Mouse (Mus musculus) brown adipose tissue, adult 24 weeks (tissue): ENCODE data around the gene Adgra3. TPM values are rescaled to one million over a fixed set of nuclear protein-coding genes. Genes with fewer than 3 reads are reported as not detected.

Experiments used
- H3K27ac ChIP-seq: fragments of 200-500 bp; replicated peaks from 2 replicates; pipeline ENCODE4 v1.5.1; 2012; ENCODE audit warnings: low read depth, mild to moderate bottlenecking, low read length
- H3K4me1 ChIP-seq: fragments of 200-500 bp; 2 replicates; pipeline ENCODE4 v1.6.1; 2012; ENCODE audit warnings: low read length, mixed read lengths; ENCODE audit not compliant: control insufficient read depth, insufficient read depth, insufficient read length
- H3K4me3 ChIP-seq: fragments of 200-500 bp; 2 replicates; pipeline ENCODE4 v1.5.1; 2012; ENCODE audit warnings: low read depth, mild to moderate bottlenecking, low read length, moderate library complexity; ENCODE audit not compliant: insufficient read depth
- polyA plus RNA-seq: library from polyadenylated mRNA; stranded (reverse); fragments of >200 nt; gene quantifications from 2 replicates; pipeline ENCODE4 v1.2.4, GENCODE M21; 2012; ENCODE audit not compliant: missing spikeins, insufficient read depth, insufficient read length

The Adgra3 gene
- polyA plus RNA-seq, 1 experiment: 10.1 TPM

DNA sequence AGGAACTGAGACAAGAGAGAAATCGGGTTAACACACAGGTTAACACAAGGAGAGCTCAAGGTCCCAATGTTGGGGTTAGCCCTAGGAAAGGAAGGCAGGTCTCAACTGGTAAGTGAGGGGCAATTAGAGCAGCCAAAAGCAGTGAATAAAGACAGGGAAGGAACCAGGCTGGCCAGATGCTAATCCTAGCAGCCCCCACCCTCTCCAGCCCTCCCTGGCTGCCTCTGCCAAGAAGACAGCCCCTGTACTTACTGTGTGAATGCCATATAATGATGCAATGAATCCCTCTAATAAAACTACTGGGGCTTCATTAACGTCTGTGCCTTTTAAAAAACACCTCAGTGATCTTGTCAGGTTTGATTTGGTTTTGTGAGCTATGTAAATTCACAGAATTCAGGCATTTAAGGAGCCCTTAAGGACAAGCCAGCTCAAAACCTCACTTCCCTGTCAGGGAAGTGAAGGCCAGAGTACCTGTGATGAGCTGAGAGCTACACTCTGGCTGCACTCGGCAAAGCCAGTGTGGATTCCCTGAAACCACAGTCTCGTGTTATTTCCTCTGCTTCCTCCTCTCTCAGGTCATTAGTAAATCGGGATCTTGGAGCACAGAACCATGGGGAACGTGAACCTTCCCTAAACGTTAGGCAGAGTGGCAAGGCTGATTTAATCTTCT lies 16.4 kb downstream of the Adgra3 start:
- H3K27ac ChIP-seq: no peak overlapping the region
- H3K4me3 ChIP-seq: no peak overlapping the region
- H3K4me1 ChIP-seq: no peaks in the 10 kb centered on the region

DNA sequence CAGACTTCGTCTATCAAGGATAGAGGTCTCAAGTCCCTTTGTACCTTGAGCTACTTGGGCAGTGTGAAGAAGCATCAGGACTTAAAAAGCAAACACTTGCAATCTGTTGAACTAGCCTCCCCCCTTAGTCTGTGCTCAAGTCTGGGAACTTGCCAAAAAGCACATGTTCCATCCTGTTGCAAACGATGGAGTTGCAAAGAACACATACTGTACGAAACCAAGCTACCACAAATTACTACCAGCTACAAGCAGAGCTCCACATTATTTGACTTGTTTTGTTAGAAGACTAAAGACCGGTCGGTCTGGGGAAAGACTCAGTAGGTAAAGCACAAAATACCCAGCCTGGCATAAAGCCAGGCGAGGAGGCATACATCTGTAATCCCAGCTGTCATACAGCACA lies 19.3 kb downstream of the Adgra3 start:
- Histone ChIP-seq H3K4me3 (no peak overlapping the region), H3K4me1 (no peaks in the 10 kb centered on the region; the same call in 1 of the 2 replicates), H3K27ac (no peak overlapping the region)

DNA sequence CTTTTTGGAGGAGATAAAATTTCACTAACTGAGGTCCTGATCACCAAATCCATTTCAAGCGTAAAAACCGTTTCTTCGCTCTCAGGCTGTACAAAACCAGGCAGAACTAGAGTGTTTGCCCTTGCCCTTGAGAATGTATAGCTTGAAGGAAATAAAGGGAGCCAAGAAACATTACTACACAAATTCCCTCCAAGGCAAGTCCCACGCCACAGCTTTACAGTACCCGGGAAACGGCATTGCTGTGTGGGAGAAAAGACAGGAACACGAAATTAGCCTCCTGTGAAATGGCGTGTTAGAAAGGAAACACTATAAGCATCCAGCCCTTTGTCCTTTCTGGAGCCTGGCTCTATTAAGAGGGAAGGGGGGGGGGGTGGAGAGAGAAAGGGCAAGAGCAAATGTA lies 21.1 kb downstream of the Adgra3 start:
- H3K27ac ChIP-seq: no peak overlapping the region
- H3K4me3 ChIP-seq: no peak overlapping the region
- H3K4me1 ChIP-seq: peaks cover 4% of the 10 kb centered on the region; the same call in 1 of the 2 replicates

DNA sequence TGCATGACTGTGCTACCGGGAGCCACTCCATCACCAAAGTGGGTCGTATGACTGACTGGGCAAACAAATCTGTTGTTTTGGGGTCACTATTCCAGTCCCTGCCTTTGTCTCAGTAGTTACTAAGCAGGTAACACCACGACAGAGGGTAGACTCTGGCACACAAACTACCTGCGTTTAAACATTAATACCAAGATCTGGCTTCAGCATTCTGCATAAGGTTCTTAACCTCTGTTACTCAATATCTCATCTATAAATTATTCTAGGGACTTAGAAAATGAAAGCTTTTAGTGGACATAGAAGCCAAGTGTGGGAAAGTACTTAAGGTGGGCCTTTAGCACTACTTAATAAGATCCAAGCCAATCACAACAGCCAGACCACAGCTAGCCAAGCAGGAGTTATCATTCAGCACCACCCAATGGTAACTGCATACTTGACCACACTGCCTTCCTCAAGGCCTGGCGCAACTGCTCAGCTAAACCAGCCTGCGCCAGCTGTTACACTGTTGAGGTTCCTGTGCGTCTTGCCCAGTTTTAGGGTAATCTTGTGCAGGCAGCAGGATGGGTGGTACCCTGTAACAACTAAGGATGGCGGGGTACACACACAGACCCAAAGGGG lies 23.8 kb downstream of the Adgra3 start:
- no peak overlapping the region for H3K27ac ChIP-seq

DNA sequence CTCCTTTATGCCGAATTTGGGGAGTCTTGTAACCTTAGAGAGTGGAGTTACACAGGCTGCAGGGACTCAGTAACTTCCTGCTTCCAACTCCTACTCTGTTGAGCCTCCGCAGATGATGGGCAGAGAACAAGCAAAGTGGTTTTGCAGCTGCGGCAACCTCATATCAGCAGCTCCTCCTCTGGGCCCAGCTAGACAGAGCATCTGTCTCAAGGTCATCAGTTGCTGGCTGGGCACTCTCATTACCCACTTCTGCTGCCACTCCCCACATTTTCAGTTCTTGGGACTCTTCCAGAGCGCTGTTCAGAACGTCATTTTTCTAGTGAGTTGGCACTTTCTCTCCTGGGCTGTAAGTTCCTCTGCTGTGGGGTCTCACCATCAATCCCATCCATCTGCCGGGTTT lies 24.6 kb downstream of the Adgra3 start:
- Histone ChIP-seq H3K4me3 (no peak overlapping the region), H3K4me1 (peaks cover 4% of the 10 kb centered on the region; the same call in 1 of the 2 replicates), H3K27ac (no peak overlapping the region)

More for the DNA sequence above, 23.8 kb downstream of the Adgra3 start:
- peaks cover 4% of the 10 kb centered on the region; the same call in 1 of the 2 replicates for H3K4me1 ChIP-seq
- H3K4me3 ChIP-seq: no peak overlapping the region

DNA sequence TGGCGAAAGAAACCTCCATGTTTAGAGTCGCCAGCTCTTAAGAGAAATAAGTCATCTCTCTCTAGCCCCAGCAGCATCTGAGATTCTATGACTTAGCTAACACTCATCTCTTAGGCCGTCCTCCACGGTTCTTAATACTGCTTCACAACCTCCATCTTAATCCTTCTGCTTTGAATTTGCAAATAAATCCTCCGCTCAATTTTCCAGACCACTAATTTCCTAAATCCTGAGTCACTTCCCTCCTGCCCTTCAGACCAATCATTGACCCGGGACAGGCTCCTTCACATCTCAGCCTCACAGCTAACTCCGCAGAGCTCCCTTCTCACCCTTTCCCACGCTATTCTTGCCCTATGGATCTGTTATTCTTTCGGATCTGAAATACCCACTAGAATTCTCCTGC lies 25.1 kb downstream of the Adgra3 start:
- Histone ChIP-seq H3K4me1 (peaks cover 4% of the 10 kb centered on the region; the same call in 1 of the 2 replicates), H3K4me3 (no peak overlapping the region), H3K27ac (no peak overlapping the region)

DNA sequence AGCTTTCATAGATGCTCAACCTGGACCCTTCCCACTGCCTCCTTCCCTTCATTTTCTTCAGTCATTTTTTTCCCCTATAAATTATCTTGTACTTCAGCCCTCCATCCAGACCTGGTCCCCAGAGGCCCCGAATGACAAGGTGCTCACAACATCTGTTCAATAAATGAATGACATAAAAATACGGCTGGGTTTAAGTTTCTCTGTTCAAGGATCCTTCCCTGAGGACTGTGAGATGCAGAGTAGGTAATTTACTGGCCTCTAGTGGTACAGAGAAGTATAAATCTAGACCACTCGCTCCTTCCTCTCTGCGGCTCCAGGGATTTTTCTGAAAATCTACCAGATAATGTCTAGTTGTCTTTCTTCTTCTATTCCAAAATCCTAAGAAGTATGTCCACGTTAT lies 26.5 kb downstream of the Adgra3 start:
- Histone ChIP-seq H3K4me1 (peaks cover 4% of the 10 kb centered on the region; the same call in 1 of the 2 replicates), H3K27ac (no peak overlapping the region), H3K4me3 (no peak overlapping the region)

DNA sequence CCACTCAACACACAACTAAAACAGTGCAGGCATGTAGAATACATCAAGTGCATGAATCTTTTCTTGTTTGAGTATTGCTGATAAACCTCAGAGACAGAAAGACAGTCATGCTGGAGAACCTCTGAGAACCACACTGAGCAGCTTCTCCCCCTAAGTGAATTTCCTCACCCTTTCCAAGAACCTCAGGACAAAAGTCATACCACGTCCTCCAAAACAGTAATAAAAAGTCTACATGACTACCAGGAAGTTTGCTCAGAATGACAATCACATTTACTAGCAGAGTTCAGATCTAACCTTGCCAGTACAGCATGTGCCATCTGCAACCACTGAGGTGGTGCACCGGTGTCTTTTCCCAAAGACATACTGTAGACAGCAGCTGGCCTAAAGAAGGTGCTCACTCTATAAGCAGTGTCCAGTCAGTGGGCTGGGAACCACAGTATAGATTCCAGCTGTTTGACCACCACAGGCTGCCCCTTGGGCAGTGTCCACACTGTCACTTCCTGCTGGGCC lies 27.0 kb downstream of the Adgra3 start:
- no peak overlapping the region for H3K4me3 ChIP-seq
- peaks cover 4% of the 10 kb centered on the region; the same call in 1 of the 2 replicates for H3K4me1 ChIP-seq
- no peak overlapping the region for H3K27ac ChIP-seq

DNA sequence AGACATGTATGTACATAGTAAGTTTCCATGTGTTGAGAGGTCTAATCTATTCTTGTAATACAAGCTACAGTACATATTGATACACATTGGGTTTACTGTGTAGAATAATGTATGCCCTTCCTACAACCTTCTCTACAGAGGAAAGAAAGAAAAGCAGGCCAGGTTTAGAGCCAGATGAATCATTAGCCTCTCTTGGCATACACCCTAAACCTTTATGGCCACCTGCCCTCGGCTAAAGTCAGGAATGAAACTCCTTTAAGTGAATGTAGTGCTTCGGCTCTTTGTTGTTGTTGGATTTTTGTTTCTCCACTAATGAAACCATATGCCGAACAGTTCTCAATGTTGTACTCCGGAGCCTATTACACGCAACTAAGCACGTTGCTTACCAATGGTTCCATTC lies 27.5 kb downstream of the Adgra3 start:
- peaks cover 4% of the 10 kb centered on the region; the same call in 1 of the 2 replicates for H3K4me1 ChIP-seq
- no peak overlapping the region for H3K27ac ChIP-seq
- H3K4me3 ChIP-seq: no peak overlapping the region

DNA sequence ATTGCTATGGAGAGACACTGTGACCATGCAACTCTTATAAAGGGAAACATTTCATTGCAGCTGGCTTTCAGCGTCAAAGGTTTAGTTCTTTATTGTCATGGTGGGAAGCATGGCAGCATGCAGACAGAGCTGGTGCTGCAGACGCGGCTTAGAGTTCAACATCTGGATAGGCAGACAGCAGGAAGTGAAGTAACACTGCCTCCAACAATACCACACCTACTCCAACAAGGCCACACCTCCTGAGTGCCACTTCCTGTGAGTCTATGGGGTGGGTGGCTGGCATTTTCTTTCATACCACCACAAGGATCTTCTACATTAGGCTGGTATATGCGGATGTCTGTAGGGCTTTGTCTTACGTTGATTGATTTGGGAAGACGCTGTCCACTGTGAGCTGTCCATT lies 29.1 kb downstream of the Adgra3 start:
- H3K4me3 ChIP-seq: no peak overlapping the region
- no peak overlapping the region for H3K27ac ChIP-seq
- H3K4me1 ChIP-seq: peaks cover 4% of the 10 kb centered on the region; the same call in 1 of the 2 replicates

DNA sequence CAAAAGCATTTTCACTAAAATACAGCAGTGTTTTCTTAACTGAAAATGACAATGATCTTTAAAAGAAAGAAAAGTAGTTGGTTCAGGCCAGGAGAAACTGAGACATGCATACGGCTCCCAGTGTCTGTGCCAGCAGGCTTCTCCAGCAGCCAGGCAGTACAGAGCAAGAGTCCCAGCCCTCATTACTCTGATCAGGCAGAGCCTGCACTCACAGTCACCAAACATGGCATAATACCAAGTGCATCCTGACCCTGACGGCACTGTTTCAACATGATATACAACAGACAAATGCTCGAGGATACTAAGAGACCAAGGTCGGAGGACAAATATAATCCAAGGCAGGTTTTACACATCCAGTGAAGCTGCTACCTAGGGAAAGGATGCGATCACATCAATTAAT lies 31.2 kb downstream of the Adgra3 start:
- Histone ChIP-seq H3K27ac (no peak overlapping the region), H3K4me1 (no peaks in the 10 kb centered on the region; the same call in 1 of the 2 replicates), H3K4me3 (no peak overlapping the region)

DNA sequence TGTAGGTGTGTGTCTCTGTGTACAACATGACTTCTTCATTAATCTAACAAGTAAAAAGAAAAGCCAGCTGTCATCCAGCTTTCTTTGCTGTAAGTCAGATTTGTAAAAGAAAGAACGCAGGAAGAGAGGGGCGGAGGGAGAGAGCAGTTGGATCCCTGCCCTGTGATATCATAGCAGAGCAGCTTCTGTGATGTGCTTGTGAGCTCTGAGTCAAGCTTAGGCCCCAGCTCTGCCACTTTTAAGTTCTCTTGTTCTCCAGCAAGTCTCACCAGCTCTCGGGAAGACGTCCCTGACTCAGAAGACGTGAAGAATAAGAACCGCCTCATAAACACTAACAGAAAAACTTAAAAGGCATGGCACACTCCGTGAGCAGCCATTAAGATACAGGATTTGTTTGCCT lies 31.8 kb downstream of the Adgra3 start:
- no peak overlapping the region for H3K4me3 ChIP-seq
- no peak overlapping the region for H3K27ac ChIP-seq
- no peaks in the 10 kb centered on the region; the same call in 1 of the 2 replicates for H3K4me1 ChIP-seq

DNA sequence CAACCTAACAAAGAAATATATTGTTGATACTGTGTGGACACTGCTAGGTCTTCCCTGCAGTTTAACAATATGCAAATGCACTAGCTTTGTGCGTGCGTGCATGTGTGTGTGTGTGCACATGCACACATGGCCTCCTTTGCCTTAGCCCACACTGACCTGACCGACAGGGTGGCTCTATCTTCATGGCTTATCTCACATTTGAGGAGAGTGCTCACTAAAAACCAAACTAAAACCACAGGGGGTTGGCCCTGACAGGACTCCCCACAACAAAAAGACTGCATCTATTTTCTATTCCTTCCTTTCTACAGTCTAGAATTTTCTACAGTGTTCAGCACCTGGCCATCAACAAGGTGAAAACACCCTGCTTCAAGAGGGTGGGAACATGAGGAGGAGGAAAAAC lies 32.7 kb downstream of the Adgra3 start:
- Histone ChIP-seq H3K4me1 (no peaks in the 10 kb centered on the region), H3K27ac (no peak overlapping the region), H3K4me3 (no peak overlapping the region)

DNA sequence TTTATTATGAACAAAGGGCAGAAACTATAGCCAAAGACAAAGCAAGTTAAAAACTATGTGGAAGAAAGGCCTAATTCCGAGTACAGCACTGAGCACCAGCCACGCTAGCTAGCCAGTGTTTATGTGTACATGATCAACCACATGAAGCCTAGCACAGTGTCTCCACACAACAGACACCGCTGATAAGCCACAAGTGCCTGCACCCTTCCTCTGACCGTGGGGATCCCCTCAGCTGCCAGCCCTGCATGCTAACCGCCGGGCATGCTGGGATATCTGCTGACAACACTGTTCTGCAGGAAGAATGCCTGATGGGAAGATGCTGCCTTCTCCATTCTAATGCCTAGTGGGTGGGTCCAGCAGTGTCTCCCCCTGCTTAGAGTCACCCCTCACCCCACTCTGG lies 34.7 kb downstream of the Adgra3 start:
- Histone ChIP-seq H3K4me3 (no peak overlapping the region), H3K27ac (no peak overlapping the region), H3K4me1 (no peaks in the 10 kb centered on the region)

DNA sequence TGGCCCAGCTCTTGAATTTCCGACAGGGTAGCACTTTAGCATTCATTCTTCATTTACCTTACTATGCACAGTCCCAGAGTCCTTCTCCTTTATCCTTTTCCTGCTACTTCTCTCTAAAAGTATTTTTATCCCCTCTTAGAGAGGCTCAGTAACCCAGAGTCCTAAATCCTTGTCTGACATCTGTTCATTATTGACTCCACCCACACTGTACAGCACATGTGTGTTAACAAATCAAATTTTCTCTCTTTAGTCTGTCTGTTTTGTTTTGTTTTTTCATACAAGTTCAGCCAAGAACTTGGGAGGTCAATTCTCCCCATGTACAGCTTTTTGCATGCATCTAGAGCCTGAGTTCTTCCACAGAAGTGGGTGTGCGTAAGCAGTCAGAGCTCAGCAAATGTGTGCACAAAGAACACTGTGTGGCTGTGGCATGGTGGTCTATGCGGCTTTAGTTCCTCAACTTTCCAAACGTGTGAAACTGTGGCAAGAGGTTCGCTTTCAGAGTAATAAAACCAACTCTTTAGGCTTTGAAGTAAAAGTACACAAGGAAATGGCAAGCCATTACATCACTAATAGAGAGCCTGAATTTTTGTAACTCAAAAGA lies 42.7 kb downstream of the Adgra3 start:
- no peak overlapping the region for H3K27ac ChIP-seq
- no peak overlapping the region for H3K4me3 ChIP-seq
- H3K4me1 ChIP-seq: no peaks in the 10 kb centered on the region
